Mouse (Mus musculus): ENCODE measurements around the gene Olfr786.

Gene Olfr786

DNA sequence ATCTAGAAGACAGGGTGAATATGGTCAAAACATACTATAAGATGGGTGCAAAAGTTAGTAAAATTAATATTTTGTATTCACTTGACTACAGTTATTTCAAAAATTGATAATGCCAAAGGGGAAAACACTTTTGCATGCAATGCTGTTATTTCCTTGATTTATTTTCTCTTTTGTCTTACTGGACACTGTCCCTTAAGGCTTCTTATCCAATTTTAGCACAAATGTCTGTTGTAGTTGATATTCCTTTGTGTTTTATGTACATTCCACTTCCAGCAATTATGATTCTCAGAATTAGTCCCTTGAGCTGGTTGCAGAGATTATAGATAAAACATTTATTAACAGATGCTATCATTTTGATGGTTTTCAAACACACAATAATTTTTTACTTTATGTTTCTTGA, at the start of gene Olfr786:
Gene Olfr786, plus strand, starts transcription at position 301 of the 400 bp plus-strand sequence.
- no peak for DNase-seq (ENCODE audit: low spot score)

DNA sequence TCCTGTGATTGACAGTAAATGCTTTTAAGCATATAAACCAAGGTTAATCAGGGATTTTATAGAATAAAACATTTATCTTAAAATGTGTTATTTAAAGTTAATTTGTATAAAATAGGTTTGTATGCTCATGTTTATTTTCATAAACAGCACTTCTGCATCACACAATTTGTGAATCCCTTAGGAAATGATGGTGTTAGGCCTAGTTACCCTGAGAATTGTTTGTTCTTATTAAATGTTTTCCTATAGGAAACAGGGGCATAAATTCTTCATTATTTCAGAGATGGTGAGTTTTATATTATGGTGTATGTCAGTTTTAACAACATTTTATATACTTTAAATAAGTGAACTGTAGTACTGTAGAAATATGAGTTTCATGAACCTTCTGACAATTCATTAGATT, 43.3 kb upstream of the Olfr786 start, which contains the start of gene Olfr784:
Gene Olfr784, plus strand, starts transcription at position 301 of the 400 bp plus-strand sequence.
- no peak for DNase-seq (ENCODE audit: low spot score)

DNA sequence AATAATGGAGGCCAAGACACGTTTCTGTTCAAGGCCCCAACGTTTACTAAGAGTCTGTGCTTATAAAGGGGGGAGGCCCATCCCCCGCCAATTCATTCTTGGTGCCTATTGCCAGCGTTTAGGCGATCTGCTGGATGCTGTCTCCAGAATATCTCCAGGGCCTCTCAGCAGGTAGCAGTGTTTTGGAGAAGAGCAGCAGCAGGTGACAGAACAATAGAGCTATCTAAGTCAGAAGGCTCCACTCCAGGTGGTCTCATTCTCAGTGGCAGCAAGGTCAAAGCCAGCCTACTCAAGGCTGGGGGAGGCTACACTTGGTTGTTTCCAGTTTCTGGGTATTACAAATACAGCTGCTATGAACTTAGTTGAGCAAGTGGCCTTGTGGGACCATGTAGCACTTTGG, 26.2 kb upstream of the Olfr786 start:
- no peak for DNase-seq (ENCODE audit: low spot score)

DNA sequence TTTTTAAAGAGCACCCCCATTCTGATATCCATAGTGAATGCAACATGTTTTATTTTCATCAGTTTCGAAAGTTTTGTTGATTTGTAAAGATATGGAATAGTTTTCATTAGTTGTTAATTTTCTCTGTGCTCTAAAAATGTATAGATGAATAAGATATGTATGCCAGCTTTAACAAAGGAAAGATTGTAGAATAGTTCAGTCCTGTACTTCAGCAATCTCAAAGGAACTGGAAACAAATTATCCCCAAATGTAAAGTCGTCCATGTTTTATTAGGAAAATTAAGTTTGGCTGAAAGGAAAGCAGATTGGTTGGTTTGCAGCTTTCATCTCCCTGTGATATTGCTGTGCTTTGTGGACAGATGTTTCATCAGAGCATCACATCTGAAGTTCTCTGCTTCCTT, 22.0 kb upstream of the Olfr786 start, which contains the start of gene Olfr785:
Gene Olfr785, plus strand, starts transcription at position 301 of the 400 bp plus-strand sequence.
- no peak for DNase-seq (ENCODE audit: low spot score)

DNA sequence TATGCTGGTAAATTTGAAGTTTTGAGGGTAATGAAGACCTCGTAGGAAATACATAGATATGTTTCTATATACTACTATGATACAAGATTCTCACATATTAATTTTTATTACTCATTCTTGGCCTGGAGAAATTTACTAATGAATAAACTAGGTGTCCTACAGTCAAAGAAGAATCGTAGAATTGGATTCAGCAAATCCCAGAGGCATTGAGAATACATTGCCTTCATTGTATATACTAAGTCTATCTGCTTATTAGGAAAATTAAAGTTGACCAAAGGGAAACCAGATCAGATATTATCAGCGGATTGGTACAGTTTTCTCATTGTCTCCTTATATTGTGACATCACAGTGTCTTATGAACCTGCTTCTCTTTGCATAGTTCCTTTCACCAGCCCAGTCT, 34.5 kb downstream of the Olfr786 start, which contains the start of gene Olfr787:
Gene Olfr787, plus strand, starts transcription at position 301 of the 400 bp plus-strand sequence.
- DNase-seq (ENCODE audit: low spot score): no peak

DNA sequence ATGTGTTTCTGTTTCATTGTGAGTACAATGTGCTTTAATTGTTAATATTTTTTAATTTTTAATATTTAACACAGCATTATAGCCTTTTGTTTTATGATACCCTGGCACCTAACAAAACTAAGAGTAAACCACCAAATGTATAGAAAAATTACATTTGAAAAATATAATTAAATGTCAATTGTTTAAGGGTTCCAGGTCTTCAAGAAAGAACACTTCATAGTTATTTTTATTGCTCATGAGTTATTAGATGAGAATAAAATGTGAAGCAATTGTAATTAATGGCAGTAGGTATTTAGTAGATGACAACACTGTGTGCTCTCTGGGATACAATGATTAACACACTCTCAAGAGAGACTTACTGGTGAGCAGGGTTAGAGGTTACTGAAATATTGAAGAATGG, 43.6 kb downstream of the Olfr786 start, which contains the start of gene Olfr788:
Gene Olfr788, plus strand, starts transcription at position 301 of the 400 bp plus-strand sequence.
- no peak for DNase-seq (ENCODE audit: low spot score)

DNA sequence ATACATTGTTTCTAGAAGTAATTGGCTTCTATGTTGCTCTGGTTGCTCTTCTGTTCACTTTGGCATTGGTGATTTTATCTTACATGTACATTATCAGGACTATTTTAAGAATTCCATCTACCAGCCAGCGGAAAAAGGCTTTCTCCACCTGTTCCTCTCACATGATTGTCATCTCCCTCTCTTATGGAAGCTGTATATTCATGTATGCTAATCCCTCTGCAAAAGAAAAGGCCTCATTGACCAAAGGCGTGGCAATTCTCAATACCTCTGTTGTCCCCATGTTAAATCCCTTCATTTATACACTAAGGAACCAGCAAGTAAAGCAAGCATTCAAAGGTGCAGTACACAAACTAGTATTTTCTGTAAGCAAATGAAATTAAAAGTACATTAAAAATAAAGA, 46.1 kb downstream of the Olfr786 start:
- no peak for DNase-seq (ENCODE audit: low spot score)

DNA sequence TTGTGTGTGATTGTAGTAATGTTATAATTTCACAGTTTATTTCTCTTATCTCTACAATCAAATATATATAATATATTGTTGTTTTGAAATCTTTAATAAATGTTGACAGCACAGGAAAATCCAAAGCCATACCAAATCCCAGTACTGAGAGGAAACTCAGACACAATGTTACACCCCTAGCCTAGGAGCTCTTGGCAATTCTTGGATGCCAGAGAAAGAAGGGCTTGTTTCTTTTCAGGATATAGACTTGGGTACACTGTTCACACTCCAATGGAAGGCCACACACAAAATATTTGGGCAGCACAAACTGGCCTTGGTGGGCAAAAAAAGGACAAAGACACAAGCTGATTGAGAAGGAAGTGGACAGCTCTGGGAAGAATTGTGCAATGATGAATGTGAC, 46.6 kb downstream of the Olfr786 start:
- no peak for DNase-seq (ENCODE audit: low spot score)

DNA sequence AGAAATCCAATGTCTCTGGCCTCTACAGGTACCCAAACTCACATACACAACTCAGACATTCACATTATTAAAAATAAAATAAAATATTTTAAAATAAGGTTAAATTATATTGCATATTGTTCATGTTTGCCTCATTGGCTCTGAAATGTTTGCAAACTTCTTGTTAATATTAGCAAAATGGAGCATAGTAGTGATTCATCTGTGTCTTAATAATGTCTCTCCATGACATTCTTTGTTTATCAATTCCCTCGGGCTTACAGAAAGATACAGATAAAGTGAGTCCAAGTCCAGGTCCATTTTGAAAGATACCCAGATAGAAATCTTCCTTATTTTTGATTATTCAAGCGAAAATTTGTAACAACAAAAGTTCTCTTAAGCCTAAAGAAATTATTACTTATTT, 57.3 kb downstream of the Olfr786 start, which contains the start of gene Olfr789:
Gene Olfr789, plus strand, starts transcription at position 301 of the 400 bp plus-strand sequence.
- DNase-seq (ENCODE audit: low spot score): no peak
